Mouse (Mus musculus): ENCODE data around the gene Nfatc2ip. TPM values are rescaled to one million over a fixed set of nuclear protein-coding genes. Genes with fewer than 3 reads are reported as not detected.
A peak's percentile ranks its signal among the peaks of the same experiment; 100 is the strongest.

Gene Nfatc2ip
- polyA plus RNA-seq (2015; fragmentation: Nextera tagmentation; extraction: Ambion mirVana): 1.4 TPM in 2 replicates

- Histone ChIP-seq H3K36me3 (ENCODE audit: control insufficient read depth, insufficient read depth) (0 out of 2 replicates have a peak, but pooled peaks cover 2% of the 10 kb centered on the region), H3K9ac (ENCODE audit: low read length) (peak within 1 kb of the TSS; percentile 89), H3K9me3 (replicated peaks; ENCODE audit: control insufficient read depth, low read length) (no peaks in the 10 kb centered on the region), H3K27ac (ENCODE audit: low read length) (peak within 1 kb of the TSS; percentile 73), H3K4me1 (ENCODE audit: control insufficient read depth, insufficient read depth, low read length) (peaks cover 10% of the 10 kb centered on the region), H3K27me3 (ENCODE audit: control insufficient read depth, insufficient read depth, low read length) (no peaks in the 10 kb centered on the region), H3K4me2 (ENCODE audit: low read depth, low read length) (peak within 1 kb of the TSS; percentile 89), H3K4me3 (ENCODE audit: low read length) (peak within 1 kb of the TSS; percentile 96)
- under 1% methylated on average over 59 of the region's 59 CpGs for WGBS
- peak; percentile 100 for ATAC-seq (replicated peaks; ENCODE audit: extremely low read depth, insufficient read depth, low FRiP score)
Measured at GRCm38 (mm10) chr7:126396298-126397119, at the start of gene Nfatc2ip. Gene Nfatc2ip (minus strand): TSS chr7:126396737.

GRCm38 (mm10) chr7:126446217-126446616 lies 49.7 kb upstream of the Nfatc2ip start:
- 87% methylated on average over 21 of the region's 21 CpGs for WGBS
- H3K4me1 ChIP-seq (ENCODE audit: control insufficient read depth, insufficient read depth, low read length): no peaks in the 10 kb centered on the region
- ATAC-seq (replicated peaks; ENCODE audit: extremely low read depth, insufficient read depth, low FRiP score): no peak
- H3K36me3 ChIP-seq (ENCODE audit: control insufficient read depth, insufficient read depth): peaks cover 19% of the 10 kb centered on the region
- no peak overlapping the region for H3K4me2 ChIP-seq (ENCODE audit: low read depth, low read length)
- no peak overlapping the region for H3K9ac ChIP-seq (ENCODE audit: low read length)
- H3K4me3 ChIP-seq (ENCODE audit: low read length): no peak overlapping the region
- H3K9me3 ChIP-seq (replicated peaks; ENCODE audit: control insufficient read depth, low read length): no peaks in the 10 kb centered on the region
- no peaks in the 10 kb centered on the region for H3K27me3 ChIP-seq (ENCODE audit: control insufficient read depth, insufficient read depth, low read length)
- no peak overlapping the region for H3K27ac ChIP-seq (ENCODE audit: low read length)

GRCm38 (mm10) chr7:126445104-126445815 lies 48.7 kb upstream of the Nfatc2ip start:
- Histone ChIP-seq H3K36me3 (ENCODE audit: control insufficient read depth, insufficient read depth) (peaks cover 19% of the 10 kb centered on the region), H3K4me1 (ENCODE audit: control insufficient read depth, insufficient read depth, low read length) (no peaks in the 10 kb centered on the region)

GRCm38 (mm10) chr7:126444536-126444935 lies 48.0 kb upstream of the Nfatc2ip start:
- 88% methylated on average over 9 of the region's 9 CpGs for WGBS
- H3K4me3 ChIP-seq (ENCODE audit: low read length): no peak overlapping the region
- no peak overlapping the region for H3K4me2 ChIP-seq (ENCODE audit: low read depth, low read length)
- no peaks in the 10 kb centered on the region for H3K9me3 ChIP-seq (replicated peaks; ENCODE audit: control insufficient read depth, low read length)
- no peak overlapping the region for H3K9ac ChIP-seq (ENCODE audit: low read length)
- H3K4me1 ChIP-seq (ENCODE audit: control insufficient read depth, insufficient read depth, low read length): no peaks in the 10 kb centered on the region
- H3K27me3 ChIP-seq (ENCODE audit: control insufficient read depth, insufficient read depth, low read length): no peaks in the 10 kb centered on the region
- no peak overlapping the region for H3K27ac ChIP-seq (ENCODE audit: low read length)
- peaks cover 19% of the 10 kb centered on the region for H3K36me3 ChIP-seq (ENCODE audit: control insufficient read depth, insufficient read depth)
- no peak for ATAC-seq (replicated peaks; ENCODE audit: extremely low read depth, insufficient read depth, low FRiP score)

More at GRCm38 (mm10) chr7:126445104-126445815, 48.7 kb upstream of the Nfatc2ip start:
- no peaks in the 10 kb centered on the region for H3K9me3 ChIP-seq (replicated peaks; ENCODE audit: control insufficient read depth, low read length)
- no peak overlapping the region for H3K9ac ChIP-seq (ENCODE audit: low read length)
- H3K4me2 ChIP-seq (ENCODE audit: low read depth, low read length): no peak overlapping the region
- 91% methylated on average over 15 of the region's 15 CpGs for WGBS
- no peak for ATAC-seq (replicated peaks; ENCODE audit: extremely low read depth, insufficient read depth, low FRiP score)
- H3K27ac ChIP-seq (ENCODE audit: low read length): no peak overlapping the region
- H3K27me3 ChIP-seq (ENCODE audit: control insufficient read depth, insufficient read depth, low read length): no peaks in the 10 kb centered on the region
- no peak overlapping the region for H3K4me3 ChIP-seq (ENCODE audit: low read length)

GRCm38 (mm10) chr7:126443997-126444396 lies 47.5 kb upstream of the Nfatc2ip start:
- Histone ChIP-seq H3K9ac (ENCODE audit: low read length) (no peak overlapping the region), H3K4me3 (ENCODE audit: low read length) (no peak overlapping the region), H3K4me1 (ENCODE audit: control insufficient read depth, insufficient read depth, low read length) (no peaks in the 10 kb centered on the region), H3K4me2 (ENCODE audit: low read depth, low read length) (no peak overlapping the region), H3K9me3 (replicated peaks; ENCODE audit: control insufficient read depth, low read length) (no peaks in the 10 kb centered on the region), H3K27ac (ENCODE audit: low read length) (no peak overlapping the region), H3K36me3 (ENCODE audit: control insufficient read depth, insufficient read depth) (peaks cover 19% of the 10 kb centered on the region), H3K27me3 (ENCODE audit: control insufficient read depth, insufficient read depth, low read length) (no peaks in the 10 kb centered on the region)
- WGBS: 94% methylated on average over 10 of the region's 10 CpGs
- ATAC-seq (replicated peaks; ENCODE audit: extremely low read depth, insufficient read depth, low FRiP score): no peak

GRCm38 (mm10) chr7:126440134-126440533 lies 43.6 kb upstream of the Nfatc2ip start:
- WGBS: 85% methylated on average over 9 of the region's 9 CpGs
- H3K36me3 ChIP-seq (ENCODE audit: control insufficient read depth, insufficient read depth): peaks cover 17% of the 10 kb centered on the region
- H3K9ac ChIP-seq (ENCODE audit: low read length): no peak overlapping the region
- ATAC-seq (replicated peaks; ENCODE audit: extremely low read depth, insufficient read depth, low FRiP score): no peak
- H3K27ac ChIP-seq (ENCODE audit: low read length): no peak overlapping the region
- H3K27me3 ChIP-seq (ENCODE audit: control insufficient read depth, insufficient read depth, low read length): no peaks in the 10 kb centered on the region
- no peak overlapping the region for H3K4me2 ChIP-seq (ENCODE audit: low read depth, low read length)
- no peaks in the 10 kb centered on the region for H3K9me3 ChIP-seq (replicated peaks; ENCODE audit: control insufficient read depth, low read length)
- H3K4me3 ChIP-seq (ENCODE audit: low read length): no peak overlapping the region
- no peaks in the 10 kb centered on the region for H3K4me1 ChIP-seq (ENCODE audit: control insufficient read depth, insufficient read depth, low read length)

- Histone ChIP-seq H3K4me1 (ENCODE audit: control insufficient read depth, insufficient read depth, low read length) (no peaks in the 10 kb centered on the region), H3K27me3 (ENCODE audit: control insufficient read depth, insufficient read depth, low read length) (no peaks in the 10 kb centered on the region), H3K9me3 (replicated peaks; ENCODE audit: control insufficient read depth, low read length) (no peaks in the 10 kb centered on the region), H3K4me2 (ENCODE audit: low read depth, low read length) (no peak overlapping the region), H3K27ac (ENCODE audit: low read length) (no peak overlapping the region), H3K9ac (ENCODE audit: low read length) (no peak overlapping the region), H3K36me3 (ENCODE audit: control insufficient read depth, insufficient read depth) (peaks cover 5% of the 10 kb centered on the region; the same call in 1 of the 2 replicates), H3K4me3 (ENCODE audit: low read length) (no peak overlapping the region)
- WGBS: 17% methylated on average over 8 of the region's 8 CpGs
- peak; percentile 55; the same call in 1 of the 2 replicates for ATAC-seq (replicated peaks; ENCODE audit: extremely low read depth, insufficient read depth, low FRiP score)
Measured at GRCm38 (mm10) chr7:126436851-126437250, 40.3 kb upstream of the Nfatc2ip start.

GRCm38 (mm10) chr7:126435801-126436200 lies 39.3 kb upstream of the Nfatc2ip start:
- Histone ChIP-seq H3K4me1 (ENCODE audit: control insufficient read depth, insufficient read depth, low read length) (no peaks in the 10 kb centered on the region), H3K36me3 (ENCODE audit: control insufficient read depth, insufficient read depth) (peaks cover 5% of the 10 kb centered on the region; the same call in 1 of the 2 replicates), H3K27ac (ENCODE audit: low read length) (no peak overlapping the region), H3K4me2 (ENCODE audit: low read depth, low read length) (no peak overlapping the region), H3K27me3 (ENCODE audit: control insufficient read depth, insufficient read depth, low read length) (no peaks in the 10 kb centered on the region), H3K4me3 (ENCODE audit: low read length) (no peak overlapping the region), H3K9me3 (replicated peaks; ENCODE audit: control insufficient read depth, low read length) (no peaks in the 10 kb centered on the region), H3K9ac (ENCODE audit: low read length) (no peak overlapping the region)
- WGBS: 83% methylated on average over 3 of the region's 3 CpGs
- no peak for ATAC-seq (replicated peaks; ENCODE audit: extremely low read depth, insufficient read depth, low FRiP score)

GRCm38 (mm10) chr7:126434726-126435125 lies 38.2 kb upstream of the Nfatc2ip start:
- H3K4me2 ChIP-seq (ENCODE audit: low read depth, low read length): no peak overlapping the region
- no peak for ATAC-seq (replicated peaks; ENCODE audit: extremely low read depth, insufficient read depth, low FRiP score)
- H3K27me3 ChIP-seq (ENCODE audit: control insufficient read depth, insufficient read depth, low read length): no peaks in the 10 kb centered on the region
- H3K36me3 ChIP-seq (ENCODE audit: control insufficient read depth, insufficient read depth): peaks cover 5% of the 10 kb centered on the region; the same call in 1 of the 2 replicates
- peaks cover 1% of the 10 kb centered on the region for H3K4me1 ChIP-seq (ENCODE audit: control insufficient read depth, insufficient read depth, low read length)
- H3K9ac ChIP-seq (ENCODE audit: low read length): no peak overlapping the region
- no peak overlapping the region for H3K27ac ChIP-seq (ENCODE audit: low read length)
- no peaks in the 10 kb centered on the region for H3K9me3 ChIP-seq (replicated peaks; ENCODE audit: control insufficient read depth, low read length)
- WGBS: 84% methylated on average over 7 of the region's 7 CpGs
- no peak overlapping the region for H3K4me3 ChIP-seq (ENCODE audit: low read length)

Data from heart, embryonic 16.5 days (tissue).